Mouse (Mus musculus): ENCODE measurements around the gene Kantr.

GRCm38 (mm10) chrX:152271189-152271588 is 56.1 kb downstream of the Kantr start:
- no peak for TF ChIP-seq CTCF (IDR thresholded peaks at IDR 0.05; ENCODE audit: low read depth, low read length)
- no peak for TF ChIP-seq POLR2A (IDR thresholded peaks at IDR 0.05; ENCODE audit: extremely low read depth, insufficient read depth, low read length)
